Mouse (Mus musculus): ENCODE measurements around the gene Mylip. TPM values are rescaled to one million over a fixed set of nuclear protein-coding genes. Genes with fewer than 3 reads are reported as not detected.

Mylip gene
- polyA plus RNA-seq, 1 experiment from 2014 or later = 6.6 TPM

GRCm38 (mm10) chr13:45406703-45407102 lies 17.2 kb downstream of the Mylip start:
- 80% methylated on average over 6 of the region's 6 CpGs for WGBS
- H3K27me3 ChIP-seq (ENCODE audit: control insufficient read depth, insufficient read depth, low read depth, low read length) = no peaks in the 10 kb centered on the region

DNA sequence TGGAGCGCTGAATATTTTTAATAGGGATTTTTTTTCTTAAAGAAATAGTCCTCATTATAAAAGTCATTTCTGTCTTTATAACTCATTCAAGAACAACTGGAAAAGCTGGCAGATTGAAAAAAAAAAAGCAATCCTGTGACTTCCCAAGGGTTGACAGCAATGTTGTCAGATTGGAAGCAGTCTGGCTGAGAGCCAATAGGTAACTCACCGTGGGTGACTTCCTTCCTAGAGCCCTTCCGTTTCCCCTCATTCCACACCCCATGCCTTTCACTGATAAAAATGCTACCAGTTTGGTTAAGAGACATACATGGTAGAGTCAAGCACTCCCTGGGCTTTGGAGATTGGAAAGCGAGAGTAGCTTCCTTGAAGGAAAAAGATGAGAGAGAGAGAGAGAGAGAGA lies 21.4 kb downstream of the Mylip start:
- peaks cover 12% of the 10 kb centered on the region for H3K36me3 ChIP-seq (ENCODE audit: control insufficient read depth, insufficient read depth, low read length)
- WGBS = 83% methylated on average over 4 of the region's 4 CpGs
- no peak for ATAC-seq

More at GRCm38 (mm10) chr13:45406703-45407102, 17.2 kb downstream of the Mylip start:
- ATAC-seq = no peak
- Histone ChIP-seq H3K9me3 (replicated peaks; ENCODE audit: control insufficient read depth, low read length, poor library complexity, severe bottlenecking) (no peaks in the 10 kb centered on the region), H3K4me3 (ENCODE audit: low read depth, low read length) (no peak overlapping the region), H3K27ac (ENCODE audit: low read length) (no peak overlapping the region), H3K9ac (ENCODE audit: low read depth, low read length) (no peak overlapping the region), H3K4me1 (ENCODE audit: control insufficient read depth, insufficient read depth, low read length) (no peaks in the 10 kb centered on the region), H3K36me3 (ENCODE audit: control insufficient read depth, insufficient read depth, low read length) (peaks cover 7% of the 10 kb centered on the region; the same call in 1 of the 2 replicates), H3K4me2 (ENCODE audit: low read length) (no peak overlapping the region)

DNA sequence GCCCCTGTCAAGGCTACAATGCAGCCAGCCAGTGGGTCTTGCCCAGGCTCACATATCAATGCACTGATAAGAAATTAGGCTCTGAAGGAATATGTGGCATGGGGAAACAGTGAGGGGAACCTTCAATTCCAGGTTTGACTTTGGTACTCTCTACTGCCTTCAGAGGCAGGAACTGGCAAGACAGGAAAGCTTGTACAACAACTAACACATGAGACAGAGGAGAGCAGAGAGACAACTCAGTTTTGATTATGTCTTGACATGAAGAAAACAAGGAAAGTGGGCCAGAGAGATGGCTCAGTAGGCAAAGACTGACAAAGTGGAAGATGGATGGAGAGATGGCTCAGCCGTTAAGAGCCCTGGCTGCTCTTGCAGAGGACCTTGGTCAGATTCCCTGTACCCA lies 23.5 kb downstream of the Mylip start:
- no peak for ATAC-seq
- peaks cover 10% of the 10 kb centered on the region for H3K4me1 ChIP-seq (ENCODE audit: control insufficient read depth, insufficient read depth, low read length)
- H3K36me3 ChIP-seq (ENCODE audit: control insufficient read depth, insufficient read depth, low read length) = peaks cover 10% of the 10 kb centered on the region
- H3K9me3 ChIP-seq (replicated peaks; ENCODE audit: control insufficient read depth, low read length, poor library complexity, severe bottlenecking) = no peaks in the 10 kb centered on the region
- H3K4me3 ChIP-seq (ENCODE audit: low read depth, low read length) = no peak overlapping the region
- no peak overlapping the region for H3K27ac ChIP-seq (ENCODE audit: low read length)
- H3K27me3 ChIP-seq (ENCODE audit: control insufficient read depth, insufficient read depth, low read depth, low read length) = no peaks in the 10 kb centered on the region
- no peak overlapping the region for H3K4me2 ChIP-seq (ENCODE audit: low read length)
- no peak overlapping the region for H3K9ac ChIP-seq (ENCODE audit: low read depth, low read length)
- 94% methylated on average over 1 of the region's 1 CpGs for WGBS

More for the DNA sequence above, 21.4 kb downstream of the Mylip start:
- H3K4me3 ChIP-seq (ENCODE audit: low read depth, low read length) = no peak overlapping the region
- no peaks in the 10 kb centered on the region for H3K27me3 ChIP-seq (ENCODE audit: control insufficient read depth, insufficient read depth, low read depth, low read length)
- no peaks in the 10 kb centered on the region for H3K9me3 ChIP-seq (replicated peaks; ENCODE audit: control insufficient read depth, low read length, poor library complexity, severe bottlenecking)
- H3K4me1 ChIP-seq (ENCODE audit: control insufficient read depth, insufficient read depth, low read length) = no peaks in the 10 kb centered on the region
- no peak overlapping the region for H3K4me2 ChIP-seq (ENCODE audit: low read length)
- H3K9ac ChIP-seq (ENCODE audit: low read depth, low read length) = no peak overlapping the region
- H3K27ac ChIP-seq (ENCODE audit: low read length) = no peak overlapping the region

DNA sequence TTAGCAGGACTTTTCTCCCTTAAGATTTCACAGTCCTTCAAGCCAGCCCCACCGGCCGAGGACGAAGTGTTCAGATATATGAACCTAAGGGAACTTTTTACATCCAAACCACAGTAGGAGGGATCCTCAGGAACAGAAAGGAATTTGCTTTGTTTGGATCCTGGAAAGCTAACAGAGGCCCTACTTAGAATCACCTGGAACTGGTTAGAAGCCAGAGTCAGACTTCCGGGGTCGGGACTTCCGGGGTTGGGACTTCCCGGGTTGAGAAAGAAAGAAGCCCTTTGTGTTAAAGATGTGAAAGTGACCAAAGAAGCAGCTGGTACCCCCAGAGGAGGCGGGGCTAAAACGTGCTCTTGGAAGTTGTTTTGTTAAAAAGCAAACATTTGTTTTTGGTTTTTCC lies 24.5 kb downstream of the Mylip start:
- Histone ChIP-seq H3K4me2 (ENCODE audit: low read length) (no peak overlapping the region), H3K9me3 (replicated peaks; ENCODE audit: control insufficient read depth, low read length, poor library complexity, severe bottlenecking) (no peaks in the 10 kb centered on the region), H3K27ac (ENCODE audit: low read length) (no peak overlapping the region), H3K27me3 (ENCODE audit: control insufficient read depth, insufficient read depth, low read depth, low read length) (no peaks in the 10 kb centered on the region), H3K36me3 (ENCODE audit: control insufficient read depth, insufficient read depth, low read length) (peaks cover 6% of the 10 kb centered on the region; the same call in 1 of the 2 replicates), H3K4me1 (ENCODE audit: control insufficient read depth, insufficient read depth, low read length) (peaks cover 14% of the 10 kb centered on the region), H3K9ac (ENCODE audit: low read depth, low read length) (no peak overlapping the region), H3K4me3 (ENCODE audit: low read depth, low read length) (no peak overlapping the region)
- WGBS = 69% methylated on average over 9 of the region's 9 CpGs
- ATAC-seq = no peak

DNA sequence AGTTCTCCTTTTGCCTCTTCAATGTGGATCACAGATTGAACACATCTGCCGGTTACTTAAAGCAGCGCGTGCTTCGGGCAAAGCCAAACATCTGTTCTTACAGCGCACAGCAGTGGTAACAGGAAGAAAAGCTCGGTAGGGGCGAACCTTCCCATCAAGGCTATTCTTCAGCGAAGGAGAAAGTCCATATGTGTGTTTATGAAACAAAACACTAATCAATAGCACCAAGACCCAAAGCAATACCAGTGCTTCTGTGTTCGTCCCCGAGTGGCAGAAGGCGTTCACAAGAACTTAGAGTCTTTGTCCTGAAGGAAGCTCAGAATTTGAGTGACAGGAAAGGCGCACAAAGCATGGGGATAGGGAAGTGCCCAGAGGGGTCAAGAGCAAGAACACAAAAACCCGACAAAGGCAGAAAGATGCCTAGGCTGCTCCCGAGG lies 27.1 kb downstream of the Mylip start:
- no peaks in the 10 kb centered on the region for H3K9me3 ChIP-seq (replicated peaks; ENCODE audit: control insufficient read depth, low read length, poor library complexity, severe bottlenecking)
- 21% methylated on average over 14 of the region's 14 CpGs for WGBS
- peaks cover 5% of the 10 kb centered on the region; the same call in 1 of the 2 replicates for H3K36me3 ChIP-seq (ENCODE audit: control insufficient read depth, insufficient read depth, low read length)
- H3K4me2 ChIP-seq (ENCODE audit: low read length) = peak overlapping the region; percentile 42
- no peak overlapping the region for H3K27ac ChIP-seq (ENCODE audit: low read length)
- no peaks in the 10 kb centered on the region for H3K27me3 ChIP-seq (ENCODE audit: control insufficient read depth, insufficient read depth, low read depth, low read length)
- no peak for ATAC-seq
- 0 out of 2 replicates have a peak overlapping the region, but pooled peaks have one; percentile 16 for H3K9ac ChIP-seq (ENCODE audit: low read depth, low read length)
- no peak overlapping the region for H3K4me3 ChIP-seq (ENCODE audit: low read depth, low read length)
- peaks cover 17% of the 10 kb centered on the region for H3K4me1 ChIP-seq (ENCODE audit: control insufficient read depth, insufficient read depth, low read length)

DNA sequence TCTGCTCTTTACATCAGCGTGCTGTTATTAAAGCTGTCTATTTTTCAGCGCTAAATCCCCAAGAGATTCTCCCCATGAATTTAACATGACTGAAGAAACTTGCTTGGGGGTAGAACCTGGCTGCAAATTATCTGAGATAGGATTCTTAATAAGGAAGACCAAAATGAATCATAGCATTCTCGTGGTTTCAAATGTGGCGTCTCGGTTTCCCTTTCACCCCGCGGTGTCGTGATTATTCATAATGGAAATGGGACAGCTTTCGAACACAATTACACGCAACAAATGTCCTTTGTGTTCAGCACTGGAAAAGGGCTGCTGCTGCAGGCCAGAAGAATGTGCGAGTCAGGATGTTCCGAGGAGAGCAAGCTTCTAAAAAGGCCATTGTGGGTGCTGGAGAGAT lies 29.4 kb downstream of the Mylip start:
- Histone ChIP-seq H3K27ac (ENCODE audit: low read length) (no peak overlapping the region; the same call in 1 of the 2 replicates), H3K9ac (ENCODE audit: low read depth, low read length) (no peak overlapping the region), H3K9me3 (replicated peaks; ENCODE audit: control insufficient read depth, low read length, poor library complexity, severe bottlenecking) (no peaks in the 10 kb centered on the region), H3K4me3 (ENCODE audit: low read depth, low read length) (no peak overlapping the region), H3K36me3 (ENCODE audit: control insufficient read depth, insufficient read depth, low read length) (no peaks in the 10 kb centered on the region), H3K4me2 (ENCODE audit: low read length) (0 out of 2 replicates have a peak overlapping the region, but pooled peaks have one; percentile 2), H3K27me3 (ENCODE audit: control insufficient read depth, insufficient read depth, low read depth, low read length) (no peaks in the 10 kb centered on the region), H3K4me1 (ENCODE audit: control insufficient read depth, insufficient read depth, low read length) (peaks cover 17% of the 10 kb centered on the region)
- no peak for ATAC-seq
- 24% methylated on average over 12 of the region's 12 CpGs for WGBS

- peaks cover 7% of the 10 kb centered on the region for H3K4me1 ChIP-seq (ENCODE audit: control insufficient read depth, insufficient read depth, low read length)
- no peaks in the 10 kb centered on the region for H3K36me3 ChIP-seq (ENCODE audit: control insufficient read depth, insufficient read depth, low read length)
- H3K27me3 ChIP-seq (ENCODE audit: control insufficient read depth, insufficient read depth, low read depth, low read length) = no peaks in the 10 kb centered on the region
- no peak overlapping the region for H3K9ac ChIP-seq (ENCODE audit: low read depth, low read length)
- H3K27ac ChIP-seq (ENCODE audit: low read length) = no peak overlapping the region
- no peak for ATAC-seq
- no peaks in the 10 kb centered on the region for H3K9me3 ChIP-seq (replicated peaks; ENCODE audit: control insufficient read depth, low read length, poor library complexity, severe bottlenecking)
- 69% methylated on average over 13 of the region's 13 CpGs for WGBS
- no peak overlapping the region for H3K4me3 ChIP-seq (ENCODE audit: low read depth, low read length)
- no peak overlapping the region for H3K4me2 ChIP-seq (ENCODE audit: low read length)
Measured at GRCm38 (mm10) chr13:45422251-45422650, 32.7 kb downstream of the Mylip start.

- Histone ChIP-seq H3K9me3 (replicated peaks; ENCODE audit: control insufficient read depth, low read length, poor library complexity, severe bottlenecking) (no peaks in the 10 kb centered on the region), H3K27ac (ENCODE audit: low read length) (no peak overlapping the region), H3K4me2 (ENCODE audit: low read length) (no peak overlapping the region), H3K27me3 (ENCODE audit: control insufficient read depth, insufficient read depth, low read depth, low read length) (no peaks in the 10 kb centered on the region), H3K4me3 (ENCODE audit: low read depth, low read length) (no peak overlapping the region), H3K36me3 (ENCODE audit: control insufficient read depth, insufficient read depth, low read length) (no peaks in the 10 kb centered on the region), H3K4me1 (ENCODE audit: control insufficient read depth, insufficient read depth, low read length) (peaks cover 7% of the 10 kb centered on the region), H3K9ac (ENCODE audit: low read depth, low read length) (no peak overlapping the region)
- WGBS = 66% methylated on average over 5 of the region's 5 CpGs
- ATAC-seq = no peak
Measured at GRCm38 (mm10) chr13:45422709-45423108, 33.2 kb downstream of the Mylip start.

- Histone ChIP-seq H3K9me3 (replicated peaks; ENCODE audit: control insufficient read depth, low read length, poor library complexity, severe bottlenecking) (no peaks in the 10 kb centered on the region), H3K9ac (ENCODE audit: low read depth, low read length) (no peak overlapping the region), H3K36me3 (ENCODE audit: control insufficient read depth, insufficient read depth, low read length) (no peaks in the 10 kb centered on the region), H3K4me1 (ENCODE audit: control insufficient read depth, insufficient read depth, low read length) (peaks cover 4% of the 10 kb centered on the region; the same call in 1 of the 2 replicates), H3K27ac (ENCODE audit: low read length) (no peak overlapping the region), H3K27me3 (ENCODE audit: control insufficient read depth, insufficient read depth, low read depth, low read length) (no peaks in the 10 kb centered on the region), H3K4me2 (ENCODE audit: low read length) (no peak overlapping the region), H3K4me3 (ENCODE audit: low read depth, low read length) (no peak overlapping the region)
- no peak for ATAC-seq
- 79% methylated on average over 5 of the region's 5 CpGs for WGBS
Measured at GRCm38 (mm10) chr13:45423905-45424304, 34.4 kb downstream of the Mylip start.

Data from midbrain, embryonic 16.5 days (tissue).